Mouse (Mus musculus) liver, embryonic 16.5 days (tissue): Measurements from ENCODE around the gene Tmem41b. TPM values are rescaled to one million over a fixed set of nuclear protein-coding genes. Genes with fewer than 3 reads are reported as not detected.
"Not testable (repeated sequence)": the region's sequence is repeated elsewhere in the genome, so short reads cannot be mapped to it uniquely, and the experiment has no call there.

ENCODE experiments used
- ATAC-seq: fragments of 200-750 bp; cut with Nextera tagmentation; 2 replicates; pipeline ENCODE4 v1.8.0; 2017; ENCODE audit warnings: low read depth, mild to moderate bottlenecking, moderate number of reproducible peaks, moderate library complexity
- H3K27ac ChIP-seq: fragments of 300-500 bp; sonication (generic); 2 replicates; pipeline ENCODE4 v1.5.1; 2014; ENCODE audit warnings: mild to moderate bottlenecking, low read length
- H3K27me3 ChIP-seq: fragments of 300-500 bp; sonication (generic); 2 replicates; pipeline ENCODE4 v1.6.1; 2014; ENCODE audit warnings: low read depth, low read length, mixed read lengths; ENCODE audit not compliant: control insufficient read depth, insufficient read depth
- H3K36me3 ChIP-seq: fragments of 300-500 bp; sonication (generic); 2 replicates; pipeline ENCODE4 v1.6.1; 2014; ENCODE audit warnings: mild to moderate bottlenecking; ENCODE audit not compliant: control insufficient read depth, insufficient read depth
- H3K4me1 ChIP-seq: fragments of 300-500 bp; sonication (generic); 2 replicates; pipeline ENCODE4 v1.6.1; 2014; ENCODE audit warnings: low read depth, low read length, mixed read lengths; ENCODE audit not compliant: control insufficient read depth
- H3K4me2 ChIP-seq: fragments of 300-500 bp; sonication (generic); 2 replicates; pipeline ENCODE4 v1.6.1; 2014; ENCODE audit warnings: low read depth, low read length, mixed read lengths
- H3K4me3 ChIP-seq: fragments of 300-500 bp; sonication (generic); 2 replicates; pipeline ENCODE4 v1.5.1; 2014; ENCODE audit warnings: low read depth, mild to moderate bottlenecking, low read length
- H3K9ac ChIP-seq: fragments of 300-500 bp; sonication (generic); 2 replicates; pipeline ENCODE4 v1.6.1; 2014; ENCODE audit warnings: low read depth, low read length
- H3K9me3 ChIP-seq: fragments of 300-500 bp; sonication (generic); replicated peaks from 2 replicates; pipeline ENCODE4 v1.6.1; 2016; ENCODE audit warnings: low read length; ENCODE audit not compliant: control insufficient read depth
- WGBS: fragments of 180-500 bp; shearing (Covaris S2); extraction: QIAGEN DNeasy Blood & Tissue Kit; methylation state at CpG from one replicate; pipeline ENCODE4 v1.1.7; 2014; ENCODE audit not compliant: insufficient replicate concordance; 5-methylcytosine and 5-hydroxymethylcytosine counted together
- polyA plus RNA-seq: library from polyadenylated mRNA; unstranded; fragments of >200 nt; fragmentation: Nextera tagmentation; extraction: Ambion mirVana; gene quantifications from 2 replicates; pipeline ENCODE4 v1.2.1, GENCODE M21; 2015

The Tmem41b gene
- polyA plus RNA-seq: 25.0 and 26.4 TPM in 2 replicates

- ATAC-seq, H3K36me3 ChIP-seq, H3K4me1 ChIP-seq, H3K9me3 ChIP-seq, H3K27me3 ChIP-seq: not testable (repeated sequence)
- H3K9ac ChIP-seq: peak within 1 kb of the TSS; percentile 78
- WGBS: 30% methylated on average over 6 of the region's 6 CpGs
- peak within 1 kb of the TSS; percentile 88 for H3K27ac ChIP-seq
- peak within 1 kb of the TSS; percentile 90 for H3K4me2 ChIP-seq
- peak within 1 kb of the TSS; percentile 74 for H3K4me3 ChIP-seq
Observed at GRCm38 (mm10) chr7:109986775-109987174, at the start of gene Tmem41b. Gene Tmem41b, minus strand, starts transcription at chr7:109986929.

- WGBS: 73% methylated on average over 3 of the region's 3 CpGs
- no peaks in the 10 kb centered on the region for H3K9me3 ChIP-seq
Observed at GRCm38 (mm10) chr7:110030342-110030741, 43.6 kb upstream of the Tmem41b start.

GRCm38 (mm10) chr7:110028826-110029225 lies 42.1 kb upstream of the Tmem41b start:
- peaks cover 30% of the 10 kb centered on the region for H3K36me3 ChIP-seq
- WGBS: 59% methylated on average over 1 of the region's 1 CpGs

More at GRCm38 (mm10) chr7:110030342-110030741, 43.6 kb upstream of the Tmem41b start:
- H3K27me3 ChIP-seq: no peaks in the 10 kb centered on the region
- H3K27ac ChIP-seq: no peak overlapping the region
- H3K4me1 ChIP-seq: no peaks in the 10 kb centered on the region
- H3K9ac ChIP-seq: no peak overlapping the region
- peaks cover 36% of the 10 kb centered on the region for H3K36me3 ChIP-seq
- H3K4me3 ChIP-seq: no peak overlapping the region
- ATAC-seq: no peak
- no peak overlapping the region for H3K4me2 ChIP-seq

GRCm38 (mm10) chr7:110026594-110026993 lies 39.9 kb upstream of the Tmem41b start:
- Histone ChIP-seq H3K27ac (no peak overlapping the region), H3K9me3 (no peaks in the 10 kb centered on the region), H3K9ac (no peak overlapping the region), H3K4me2 (no peak overlapping the region), H3K4me1 (peaks cover 4% of the 10 kb centered on the region), H3K4me3 (no peak overlapping the region), H3K27me3 (no peaks in the 10 kb centered on the region), H3K36me3 (peaks cover 16% of the 10 kb centered on the region)
- no peak for ATAC-seq
- 65% methylated on average over 2 of the region's 2 CpGs for WGBS

More at GRCm38 (mm10) chr7:110028826-110029225, 42.1 kb upstream of the Tmem41b start:
- H3K27me3 ChIP-seq: no peaks in the 10 kb centered on the region
- no peak overlapping the region for H3K9ac ChIP-seq
- no peak overlapping the region for H3K4me3 ChIP-seq
- ATAC-seq: no peak
- H3K9me3 ChIP-seq: no peaks in the 10 kb centered on the region
- no peaks in the 10 kb centered on the region for H3K4me1 ChIP-seq
- H3K27ac ChIP-seq: no peak overlapping the region
- H3K4me2 ChIP-seq: no peak overlapping the region

GRCm38 (mm10) chr7:110023553-110023952 lies 36.8 kb upstream of the Tmem41b start:
- Histone ChIP-seq H3K4me1 (peaks cover 9% of the 10 kb centered on the region), H3K9me3 (no peaks in the 10 kb centered on the region), H3K27ac (no peak overlapping the region), H3K36me3 (no peaks in the 10 kb centered on the region; the same call in 1 of the 2 replicates), H3K27me3 (no peaks in the 10 kb centered on the region), H3K9ac (no peak overlapping the region), H3K4me2 (no peak overlapping the region), H3K4me3 (no peak overlapping the region)
- 65% methylated on average over 1 of the region's 1 CpGs for WGBS
- ATAC-seq: no peak

- ATAC-seq: peak; percentile 71
- no peaks in the 10 kb centered on the region for H3K27me3 ChIP-seq
- peak overlapping the region; percentile 92 for H3K27ac ChIP-seq
- no peaks in the 10 kb centered on the region for H3K36me3 ChIP-seq
- peak overlapping the region; percentile 98 for H3K4me3 ChIP-seq
- H3K4me2 ChIP-seq: peak overlapping the region; percentile 69
- H3K4me1 ChIP-seq: peaks cover 12% of the 10 kb centered on the region
- H3K9ac ChIP-seq: peak overlapping the region; percentile 97
- WGBS: under 1% methylated on average over 40 of the region's 42 CpGs
- H3K9me3 ChIP-seq: no peaks in the 10 kb centered on the region
Observed at GRCm38 (mm10) chr7:110018631-110019482, 32.1 kb upstream of the Tmem41b start.

- peak; percentile 97 for ATAC-seq
- H3K4me3 ChIP-seq: peak within 1 kb of the TSS; percentile 98
- no peaks in the 10 kb centered on the region for H3K36me3 ChIP-seq
- no peaks in the 10 kb centered on the region for H3K27me3 ChIP-seq
- WGBS: 0% methylated on average over 47 of the region's 48 CpGs
- no peaks in the 10 kb centered on the region for H3K9me3 ChIP-seq
- peak within 1 kb of the TSS; percentile 97 for H3K9ac ChIP-seq
- peak within 1 kb of the TSS; percentile 92 for H3K27ac ChIP-seq
- H3K4me1 ChIP-seq: peaks cover 12% of the 10 kb centered on the region
- peak within 1 kb of the TSS; percentile 69 for H3K4me2 ChIP-seq
Observed at GRCm38 (mm10) chr7:110018117-110018630, 31.4 kb upstream of the Tmem41b start, which contains the start of gene Ipo7. Gene Ipo7, plus strand, starts transcription at chr7:110018274.

- Histone ChIP-seq H3K4me1 (peaks cover 3% of the 10 kb centered on the region; the same call in 1 of the 2 replicates), H3K36me3 (no peaks in the 10 kb centered on the region), H3K9me3 (no peaks in the 10 kb centered on the region), H3K9ac (no peak overlapping the region), H3K4me3 (no peak overlapping the region), H3K27ac (no peak overlapping the region), H3K4me2 (no peak overlapping the region), H3K27me3 (no peaks in the 10 kb centered on the region)
- ATAC-seq: no peak
- 54% methylated on average over 5 of the region's 5 CpGs for WGBS
Observed at GRCm38 (mm10) chr7:110014272-110014671, 27.5 kb upstream of the Tmem41b start.

- Histone ChIP-seq H3K27me3 (no peaks in the 10 kb centered on the region), H3K4me2 (no peak overlapping the region), H3K27ac (no peak overlapping the region), H3K9ac (no peak overlapping the region), H3K4me1 (peaks cover 4% of the 10 kb centered on the region), H3K9me3 (no peaks in the 10 kb centered on the region), H3K36me3 (no peaks in the 10 kb centered on the region), H3K4me3 (no peak overlapping the region)
- ATAC-seq: no peak
- WGBS: 32% methylated on average over 1 of the region's 1 CpGs
Observed at GRCm38 (mm10) chr7:110011417-110011816, 24.7 kb upstream of the Tmem41b start.
